Mouse (Mus musculus) lung, postnatal 14 days (tissue): ENCODE data around the gene Trim38.

Source experiments
- DNase-seq: peaks from one replicate; pipeline ENCODE4 v3.0.0; 2021

Gene Trim38

GRCm38 (mm10) chr13:23839308-23839707 lies 69.6 kb downstream of the Trim38 start, which contains the start of gene Slc17a3:
Gene Slc17a3 (plus strand): TSS chr13:23839434.
- no peak for DNase-seq
